11 mouse cellular contexts compared by ENCODE assay signal in the genomic region with DNA sequence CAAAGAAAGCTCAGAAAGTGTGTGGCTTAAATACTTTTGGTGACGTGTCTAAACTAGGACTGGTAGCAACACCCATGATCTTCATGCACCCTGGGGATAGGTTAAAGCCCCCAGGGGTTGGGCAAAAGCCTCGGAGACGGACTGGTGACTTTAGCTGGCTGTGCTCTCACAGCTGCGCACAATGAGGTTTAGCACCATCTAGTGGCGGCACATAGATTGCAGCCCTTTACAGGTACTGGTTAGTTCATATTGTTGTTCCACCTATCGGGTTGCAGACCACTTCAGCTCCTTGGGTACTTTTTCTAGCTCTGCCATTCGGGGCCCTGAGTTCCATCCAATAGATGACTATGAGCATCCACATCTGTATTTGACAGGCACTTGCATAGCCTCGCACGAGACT. TPM values are rescaled to one million over a fixed set of nuclear protein-coding genes. Genes with fewer than 3 reads are reported as not detected.
DNase-seq lines count a peak whose midpoint lies in the region; ATAC-seq and TF ChIP-seq lines count a peak whose summit lies in the region.
"Not testable (repeated sequence)": the region's sequence is repeated elsewhere in the genome, so short reads cannot be mapped to it uniquely, and the experiment has no call there.
"Had no signal": no experiment of that assay in that cellular context is flagged by ENCODE, and none has a peak within 500 bp of the region (broad histone marks: within the 10 kb centered on the region; RNA-seq: fewer than 3 reads in every experiment).

No protein-coding gene starts in this region.

- H3K9me3 ChIP-seq in forebrain, postnatal 0 days (ENCODE audit: low read length) = not testable (repeated sequence)

- not testable (repeated sequence) for H3K4me1 ChIP-seq in forebrain, postnatal 0 days (ENCODE audit: insufficient read depth)

- intact Hi-C loops in left cerebral cortex, postnatal 10 days (cut with DNase I) = not testable (repeated sequence)

- H3K27ac ChIP-seq in forebrain, postnatal 0 days (ENCODE audit: low read depth, low read length) = not testable (repeated sequence)

- H3K4me2 ChIP-seq in forebrain, postnatal 0 days (ENCODE audit: low read depth) = 0 out of 2 replicates have a peak overlapping the region, but pooled peaks have one; percentile 23

- H3K9ac ChIP-seq in forebrain, postnatal 0 days = not testable (repeated sequence)

- H3K4me3 ChIP-seq in forebrain, postnatal 0 days (ENCODE audit: low read depth, low read length) = not testable (repeated sequence)

- peak; percentile 11 for DNase-seq in WW6 (ENCODE audit: low read depth, low spot score)
- DNase-seq in cerebellum, postnatal 14 days = peak; percentile 26 to 47
- DNase-seq in forebrain, postnatal 0 days = peak; percentile 32
- peak; percentile 9 for DNase-seq in kidney, adult 11 months
- peak; percentile 12 to 41 for DNase-seq in left cerebral cortex, postnatal 10 days (ENCODE audit: extremely low spot score in 1 of 2, low spot score in 2 of 2)
- DNase-seq in lung, postnatal 36 days = peak; percentile 52
- DNase-seq in right cerebral cortex, postnatal 36 days (ENCODE audit: low spot score in 2 of 2) = peak; percentile 15 to 24

- H3K36me3 ChIP-seq in forebrain, postnatal 0 days (ENCODE audit: insufficient read depth) = not testable (repeated sequence)

- WGBS in forebrain, postnatal 0 days = 58% methylated on average over 8 of the region's 9 CpGs

- TF ChIP-seq CTCF in forebrain, postnatal 0 days (IDR thresholded peaks at IDR 0.05; ENCODE audit: low read depth) = peak; percentile 58

- H3K27me3 ChIP-seq in forebrain, postnatal 0 days (ENCODE audit: insufficient read depth, low read length) = not testable (repeated sequence)

- peak; percentile 82 for ATAC-seq in forebrain, postnatal 0 days

RNA-seq across cellular contexts. Expression of a gene that starts 27.9 kb away (rescaled TPM):
- total RNA-seq in forebrain, postnatal 0 days (2014; rRNA removed) = not detected in 2 replicates
- not detected in 2 replicates for polyA plus RNA-seq in forebrain, postnatal 0 days (2015; fragmentation: Nextera tagmentation; extraction: Ambion mirVana)
- total RNA-seq in left cerebral cortex, postnatal 10 days (2021) = not detected
- total RNA-seq: layer of hippocampus, postnatal 14 days had no signal
- polyA plus RNA-seq: heart, embryonic 14.5 days; midbrain, embryonic 12.5 days; small intestine, adult 2 months had no signal
